Mouse (Mus musculus): Measurements from ENCODE around the gene Defb26. TPM values are rescaled to one million over a fixed set of nuclear protein-coding genes. Genes with fewer than 3 reads are reported as not detected.

Defb26 gene
- total RNA-seq, 1 experiment from 2014 or later: not detected

DNA sequence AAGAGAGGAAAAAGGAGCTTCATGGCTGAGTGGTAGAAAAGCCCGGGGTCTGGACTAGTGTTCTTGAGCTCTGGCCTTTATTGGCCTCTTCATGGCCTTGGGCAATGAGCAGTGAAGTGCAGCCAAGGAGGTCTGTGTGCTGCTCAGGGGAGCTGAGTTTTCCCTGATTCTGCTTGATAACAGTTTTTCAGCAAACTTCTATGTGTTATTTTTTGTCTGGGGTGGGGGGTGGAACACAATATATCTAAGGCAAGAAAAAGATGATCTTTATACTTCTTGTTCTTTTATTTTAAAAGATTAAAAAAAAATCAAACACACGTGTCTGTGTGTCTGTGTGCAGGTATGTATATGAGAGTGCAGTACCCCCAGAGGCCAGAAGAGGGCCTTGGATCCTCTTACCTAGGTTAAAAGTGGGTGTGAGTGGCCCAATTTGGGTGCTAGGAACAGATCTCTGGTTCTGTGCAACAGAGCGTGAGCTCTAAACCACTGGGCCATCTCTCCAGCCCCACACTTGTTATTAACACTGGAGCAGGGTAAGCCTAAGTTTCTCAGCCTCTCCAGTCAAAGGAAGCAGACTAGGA is 46.8 kb downstream of the Defb26 start, which contains the start of gene Defb23:
Gene Defb23, minus strand, starts transcription at position 51 of the 581 bp plus-strand sequence.
- no peak for DNase-seq

- no peak for DNase-seq
Observed at GRCm38 (mm10) chr2:152459241-152459640, 52.3 kb downstream of the Defb26 start.

Other genes with a start within 250 kb of the Defb26 start
- 145 and 149 TPM in 2 replicates for gene Tbc1d20, start 217.9 kb downstream of the Defb26 start, total RNA-seq (2021)
- gene Rbck1, start 179.0 kb downstream of the Defb26 start, total RNA-seq (2021): 104 and 107 TPM in 2 replicates
- 4.5 and 6.0 TPM in 2 replicates for gene Trib3, start 167.7 kb downstream of the Defb26 start, total RNA-seq (2021)
- gene Nrsn2, start 135.1 kb downstream of the Defb26 start, total RNA-seq (2021): 2.8 and 3.0 TPM in 2 replicates
- gene Sox12, start 113.6 kb downstream of the Defb26 start, total RNA-seq (2021): 14.7 and 16.0 TPM in 2 replicates
- 8.3 and 9.9 TPM in 2 replicates for gene Zcchc3, start 96.7 kb downstream of the Defb26 start, total RNA-seq (2021)
- 0.37 and 0.38 TPM in 2 replicates for gene 6820408C15Rik, start 96.1 kb downstream of the Defb26 start, total RNA-seq (2021)
- not detected in 2 replicates for gene Defb23, start 47.1 kb downstream of the Defb26 start, total RNA-seq (2021)
- gene Defb20, start 34.6 kb downstream of the Defb26 start, total RNA-seq (2021): not detected in 2 replicates
- gene Defb22, start 21.6 kb downstream of the Defb26 start, total RNA-seq (2021): not detected in 2 replicates
- gene Defb28, start 6.6 kb upstream of the Defb26 start, total RNA-seq (2021): not detected in 2 replicates
- not detected in 2 replicates for gene Defb29, start 28.4 kb upstream of the Defb26 start, total RNA-seq (2021)
- gene Gm17416, start 57.6 kb upstream of the Defb26 start, total RNA-seq (2021): not detected in 2 replicates
- gene Defb21, start 61.1 kb upstream of the Defb26 start, total RNA-seq (2021): not detected in 2 replicates
- 2.0 and 2.5 TPM in 2 replicates for gene Defb19, start 68.6 kb upstream of the Defb26 start, total RNA-seq (2021)
- not detected in 2 replicates for gene Defb45, start 87.7 kb upstream of the Defb26 start, total RNA-seq (2021)
- not detected in 2 replicates for gene Defb36, start 92.6 kb upstream of the Defb26 start, total RNA-seq (2021)
- 1.6 TPM in 1 of 2 replicates, not detected in the other for gene Defb25, start 111.4 kb upstream of the Defb26 start, total RNA-seq (2021)
- gene Rem1, start 115.3 kb upstream of the Defb26 start, total RNA-seq (2021): 8.3 and 9.8 TPM in 2 replicates
- gene H13, start 157.8 kb upstream of the Defb26 start, total RNA-seq (2021): 123 and 139 TPM in 2 replicates
- 26.6 and 28.0 TPM in 2 replicates for gene Mcts2, start 175.3 kb upstream of the Defb26 start, total RNA-seq (2021)
- 136 and 138 TPM in 2 replicates for gene Id1, start 224.6 kb upstream of the Defb26 start, total RNA-seq (2021)
- gene Cox4i2, start 242.5 kb upstream of the Defb26 start, total RNA-seq (2021): 6.3 and 7.7 TPM in 2 replicates

Data from adrenal gland, postnatal 14 days (tissue).